Mouse (Mus musculus) naive thymus-derived CD4-positive, alpha-beta T cell, adult 5 months (primary cell): ENCODE results near the gene 1700086D15Rik. TPM values are rescaled to one million over a fixed set of nuclear protein-coding genes. Genes with fewer than 3 reads are reported as not detected.

Experiments
- polyA plus RNA-seq: library from polyadenylated mRNA; unstranded; fragments of 100-300 nt; shearing (Covaris generic); gene quantifications from one replicate; pipeline ENCODE4 v1.2.1, GENCODE M21; 2017

The 1700086D15Rik gene
- polyA plus RNA-seq = not detected

GRCm38 (mm10) chr11:65159791-65160190 lies at the start of gene 1700086D15Rik:
TSS of gene 1700086D15Rik (minus strand) at chr11:65159891.

GRCm38 (mm10) chr11:65162767-65163120 lies 3.1 kb upstream of the 1700086D15Rik start, which contains the start of gene Arhgap44:
TSS of gene Arhgap44 (minus strand) at chr11:65162961.

Other genes with a start within 250 kb of the 1700086D15Rik start
- 36.2 TPM for gene Elac2, start 180.9 kb downstream of the 1700086D15Rik start, polyA plus RNA-seq
- gene Arhgap44, start 3.1 kb upstream of the 1700086D15Rik start, polyA plus RNA-seq = 0.14 TPM
- not detected for gene Myocd, start 110.1 kb upstream of the 1700086D15Rik start, polyA plus RNA-seq